Mouse (Mus musculus) heart, adult 2 months (tissue): ENCODE measurements around the gene Spag6. TPM values are rescaled to one million over a fixed set of nuclear protein-coding genes. Genes with fewer than 3 reads are reported as not detected.

Source experiments
- DNase-seq, 2 experiments: peaks; one replicate each; pipeline ENCODE4 v3.0.0; 2021
- H3K27ac ChIP-seq: fragments of 200-600 bp; 2 replicates; pipeline ENCODE4 v1.8.1; 2022
- H3K27me3 ChIP-seq: fragments of 200-500 bp; 2 replicates; pipeline ENCODE4 v1.6.1; 2012; ENCODE audit warnings: mild to moderate bottlenecking, low read length, inconsistent platforms, mixed read lengths; ENCODE audit not compliant: control insufficient read depth, insufficient read depth
- H3K36me3 ChIP-seq: fragments of 200-500 bp; 2 replicates; pipeline ENCODE4 v1.6.1; 2012; ENCODE audit warnings: low read length, inconsistent platforms; ENCODE audit not compliant: control insufficient read depth, insufficient read depth
- H3K4me1 ChIP-seq: fragments of 200-500 bp; 2 replicates; pipeline ENCODE4 v1.6.1; 2011; ENCODE audit warnings: low read length; ENCODE audit not compliant: control insufficient read depth, insufficient read depth
- H3K4me3 ChIP-seq: fragments of 200-600 bp; 2 replicates; pipeline ENCODE4 v1.8.1; 2022
- H3K79me2 ChIP-seq: fragments of 200-500 bp; replicated peaks from 2 replicates; pipeline ENCODE4 v1.6.1; 2012; ENCODE audit warnings: mild to moderate bottlenecking, inconsistent platforms, low read length, moderate library complexity, mixed read lengths; ENCODE audit not compliant: control insufficient read depth, insufficient read depth
- H3K9ac ChIP-seq: fragments of 200-500 bp; 2 replicates; pipeline ENCODE4 v1.6.1; 2012; ENCODE audit warnings: low read depth, mild to moderate bottlenecking, control low read depth, inconsistent platforms, low read length, mixed read lengths
- CTCF ChIP-seq: fragments of 200-600 bp; IDR thresholded peaks from 2 replicates; pipeline ENCODE4 v1.8.1; 2022; ENCODE audit warnings: antibody characterized with exemption, mild to moderate bottlenecking, moderate library complexity
- EP300 ChIP-seq: fragments of 200-500 bp; IDR thresholded peaks from 2 replicates; pipeline ENCODE4 v1.6.1; 2011; ENCODE audit warnings: low read depth, low read length, control low read depth; ENCODE audit not compliant: insufficient read depth
- POLR2A ChIP-seq: fragments of 200-500 bp; IDR thresholded peaks from 2 replicates; pipeline ENCODE4 v1.6.1; 2011; ENCODE audit warnings: mild to moderate bottlenecking, low read depth, low read length, control low read depth; ENCODE audit not compliant: insufficient read depth
- WGBS: fragments of 180-500 bp; shearing (Covaris S2); methylation state at CpG from one replicate; pipeline ENCODE4 v1.1.7; 2018; 5-methylcytosine and 5-hydroxymethylcytosine counted together
- intact Hi-C: fragments of 180-260 bp; cut with DNase I; formaldehyde crosslinking; loops from one replicate; pipeline ENCODE4 v1.15.1; 2025
- polyA plus RNA-seq: library from polyadenylated mRNA; depleted of rRNA; stranded (reverse); fragments of >200 nt; gene quantifications from 2 replicates; pipeline ENCODE4 v1.2.3, GENCODE M21; 2012
- total RNA-seq, 2 experiments: library from RNA; stranded (reverse); gene quantifications; 2 replicates each; pipeline ENCODE4 v1.2.3; 2021

The Spag6 gene
- total and polyA plus RNA-seq, 3 experiments = 0.20 to 0.36 (median 0.26) TPM

DNA sequence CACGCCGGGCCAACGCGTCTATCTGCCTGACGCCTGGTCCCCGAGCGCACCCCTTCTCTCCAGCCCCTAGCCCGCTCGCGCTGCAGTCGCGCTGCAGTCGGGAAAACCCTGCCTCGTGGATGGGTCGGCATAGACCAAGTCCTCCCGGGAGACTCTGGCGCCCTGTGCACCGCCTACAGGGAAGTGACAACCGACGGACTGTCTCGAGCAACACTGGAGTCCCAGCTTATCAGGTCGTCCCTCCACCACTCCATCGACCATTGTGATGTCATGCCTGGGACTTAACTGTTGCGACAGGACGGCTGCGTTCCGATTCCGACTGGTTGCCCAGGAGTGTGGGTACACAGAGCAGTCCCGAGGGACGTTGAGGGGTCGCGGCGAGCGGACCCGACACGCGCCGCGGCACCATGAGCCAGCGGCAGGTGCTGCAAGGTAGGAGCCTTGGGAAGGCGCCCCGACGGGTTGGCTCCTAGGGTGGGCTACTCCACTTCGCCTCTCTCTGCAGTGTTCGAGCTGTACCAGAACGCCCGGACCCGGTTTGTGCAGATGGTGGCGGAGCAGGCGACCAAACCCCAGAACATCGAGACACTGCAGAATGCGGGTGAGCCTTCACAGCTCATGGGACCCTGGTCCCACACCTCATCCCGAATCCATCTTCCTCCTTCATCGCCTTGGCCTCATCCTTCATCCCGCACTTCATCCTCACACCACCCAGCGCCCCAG, 5.0 kb downstream of the Spag6 start:
- Histone ChIP-seq H3K9ac (no peak overlapping the region), H3K36me3 (no peaks in the 10 kb centered on the region), H3K27ac (no peak overlapping the region), H3K27me3 (peaks cover 18% of the 10 kb centered on the region), H3K79me2 (no peaks in the 10 kb centered on the region), H3K4me1 (0 out of 2 replicates have a peak, but pooled peaks cover 2% of the 10 kb centered on the region), H3K4me3 (peak overlapping the region; percentile 19; the same call in 1 of the 2 replicates)
- DNase-seq = peak; percentile 39 to 52
- no peak for TF ChIP-seq POLR2A
- TF ChIP-seq EP300 = no peak
- no peak for TF ChIP-seq CTCF
- intact Hi-C loops = loop anchor here (10.0 kb wide), 1 partner anchor 576 kb away; no protein-coding TSS in a partner anchor
- WGBS = 2% methylated on average over 56 of the region's 56 CpGs

DNA sequence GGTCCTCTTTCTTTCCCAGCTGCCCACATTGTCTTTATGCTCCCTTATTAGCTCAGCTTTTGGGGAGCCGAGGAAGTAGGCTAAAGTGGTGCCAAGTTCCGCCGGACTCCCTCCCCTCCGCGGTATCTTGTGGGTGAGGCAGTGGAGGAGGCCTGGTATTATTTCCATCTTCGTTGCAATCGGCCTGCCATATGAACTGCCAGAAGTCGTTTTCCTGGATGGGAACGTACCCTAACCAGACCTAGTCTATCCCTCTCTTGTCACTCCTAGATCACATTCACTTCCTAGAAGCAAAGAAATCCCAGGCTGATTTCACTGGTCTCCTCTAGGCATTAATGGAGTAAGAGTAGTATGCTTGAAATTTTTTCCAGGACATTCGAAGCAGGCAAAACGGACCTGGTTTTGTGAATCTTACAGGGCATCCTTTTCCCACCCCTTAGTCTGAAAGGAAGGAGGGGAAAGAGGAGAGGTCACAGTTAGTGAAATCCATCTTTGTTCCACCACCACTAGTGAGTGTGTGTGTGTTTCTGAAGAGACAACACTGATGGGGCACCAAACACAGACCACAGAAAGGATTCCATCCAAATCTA, 5.7 kb downstream of the Spag6 start:
- no peak overlapping the region for H3K4me3 ChIP-seq
- no peaks in the 10 kb centered on the region for H3K79me2 ChIP-seq
- H3K27ac ChIP-seq = no peak overlapping the region
- intact Hi-C loops = loop anchor here (10.0 kb wide), 1 partner anchor 575 kb away; no protein-coding TSS in a partner anchor
- DNase-seq = no peak
- 4% methylated on average over 11 of the region's 11 CpGs for WGBS
- H3K9ac ChIP-seq = no peak overlapping the region
- peaks cover 18% of the 10 kb centered on the region for H3K27me3 ChIP-seq
- 0 out of 2 replicates have a peak, but pooled peaks cover 2% of the 10 kb centered on the region for H3K4me1 ChIP-seq
- no peak for TF ChIP-seq EP300
- no peak for TF ChIP-seq POLR2A
- TF ChIP-seq CTCF = no peak
- no peaks in the 10 kb centered on the region for H3K36me3 ChIP-seq

DNA sequence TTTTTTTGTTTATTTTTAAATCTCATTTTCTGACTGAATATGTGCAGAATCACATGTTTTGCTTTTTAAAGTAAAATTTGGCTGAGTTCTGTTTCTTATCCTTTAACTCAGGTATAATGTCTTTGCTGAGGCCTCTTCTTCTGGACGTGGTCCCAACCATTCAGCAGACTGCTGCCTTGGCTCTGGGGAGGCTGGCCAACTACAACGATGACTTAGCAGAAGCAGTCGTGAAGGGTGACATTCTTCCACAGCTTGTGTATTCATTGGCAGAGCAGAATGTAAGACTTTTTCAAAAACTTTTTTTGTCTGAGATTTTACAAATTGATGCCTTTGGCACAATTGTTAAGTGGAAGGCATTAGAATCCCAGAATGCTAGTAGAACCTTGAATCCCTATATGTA, 16.5 kb downstream of the Spag6 start:
- no peak overlapping the region for H3K27ac ChIP-seq
- intact Hi-C loops = no loop called here
- H3K4me1 ChIP-seq = no peaks in the 10 kb centered on the region
- 43% methylated on average over 3 of the region's 3 CpGs for WGBS
- no peaks in the 10 kb centered on the region for H3K79me2 ChIP-seq
- H3K4me3 ChIP-seq = no peak overlapping the region
- DNase-seq = no peak
- no peak overlapping the region for H3K9ac ChIP-seq
- no peaks in the 10 kb centered on the region for H3K36me3 ChIP-seq
- H3K27me3 ChIP-seq = no peaks in the 10 kb centered on the region
- TF ChIP-seq EP300 (no peak), CTCF (no peak), POLR2A (no peak)

DNA sequence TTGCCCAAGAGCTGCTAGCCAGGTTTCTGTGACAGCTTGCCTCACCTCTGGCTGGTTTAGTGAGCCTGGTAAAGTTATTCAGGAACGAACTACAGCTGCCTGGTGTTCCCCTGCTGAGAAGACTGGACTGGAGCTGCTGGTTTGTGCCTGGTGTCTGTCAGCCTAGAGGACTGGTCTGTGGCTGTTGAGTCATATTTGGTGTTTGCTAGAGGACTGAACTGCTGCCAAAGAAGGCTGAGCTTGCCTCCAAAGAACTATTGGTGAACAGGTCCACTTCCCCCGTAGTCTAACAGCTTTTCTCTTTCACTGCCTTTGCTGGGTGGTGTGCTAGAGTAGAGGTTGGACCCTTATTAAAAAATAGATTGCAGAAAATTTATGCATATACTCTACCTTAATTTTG, 19.2 kb downstream of the Spag6 start:
- no peak for DNase-seq
- H3K9ac ChIP-seq = no peak overlapping the region
- H3K4me3 ChIP-seq = no peak overlapping the region
- 69% methylated on average over 2 of the region's 2 CpGs for WGBS
- H3K36me3 ChIP-seq = no peaks in the 10 kb centered on the region
- TF ChIP-seq CTCF = no peak
- no peak for TF ChIP-seq POLR2A
- TF ChIP-seq EP300 = no peak
- intact Hi-C loops = no loop called here
- H3K79me2 ChIP-seq = no peaks in the 10 kb centered on the region
- H3K4me1 ChIP-seq = no peaks in the 10 kb centered on the region
- H3K27me3 ChIP-seq = no peaks in the 10 kb centered on the region
- H3K27ac ChIP-seq = no peak overlapping the region

DNA sequence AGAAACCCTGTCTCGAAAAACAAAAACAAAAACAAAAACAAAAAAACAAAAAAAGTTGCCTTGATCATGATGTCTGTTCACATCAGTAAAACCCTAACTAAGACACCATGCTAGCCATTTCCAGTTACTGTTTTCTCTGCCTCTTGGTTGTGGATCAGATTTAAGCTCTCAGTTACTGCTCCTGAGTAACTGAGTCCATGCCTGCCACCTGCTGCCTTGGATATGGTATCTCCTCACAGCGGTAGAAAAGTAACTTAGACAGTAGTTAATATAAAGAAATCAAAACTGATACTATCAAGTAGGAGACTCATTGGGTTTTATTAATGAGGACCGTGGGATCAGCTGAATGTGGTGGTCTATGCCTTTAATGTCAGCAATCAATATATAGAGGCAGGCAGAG, 20.5 kb downstream of the Spag6 start:
- H3K4me1 ChIP-seq = no peaks in the 10 kb centered on the region

DNA sequence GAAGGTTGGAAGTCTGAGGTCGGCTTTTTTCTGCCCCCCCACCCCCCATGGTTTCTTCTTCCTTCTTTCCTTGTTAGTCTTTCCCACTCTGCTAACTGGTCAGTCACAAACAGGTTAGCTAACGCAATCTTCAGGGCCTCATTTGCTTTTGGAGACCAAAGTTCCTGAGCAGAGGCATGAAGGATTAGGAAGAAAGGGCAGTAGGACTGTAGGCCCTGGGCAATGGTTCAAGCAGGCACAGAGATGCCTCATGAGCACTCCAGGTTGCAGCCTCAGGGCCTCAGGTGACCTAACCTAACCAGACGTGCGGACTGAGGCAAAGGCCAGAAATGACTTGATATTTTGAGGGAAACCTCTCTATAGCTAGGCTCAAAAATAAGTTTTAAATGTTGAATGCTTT, 24.7 kb downstream of the Spag6 start:
- 90% methylated on average over 4 of the region's 4 CpGs for WGBS
- no peak overlapping the region for H3K9ac ChIP-seq
- no peaks in the 10 kb centered on the region for H3K36me3 ChIP-seq
- no peak overlapping the region for H3K27ac ChIP-seq
- H3K79me2 ChIP-seq = no peaks in the 10 kb centered on the region
- DNase-seq = no peak
- no peaks in the 10 kb centered on the region for H3K27me3 ChIP-seq
- no peak overlapping the region for H3K4me3 ChIP-seq
- H3K4me1 ChIP-seq = no peaks in the 10 kb centered on the region
- TF ChIP-seq EP300 = no peak
- TF ChIP-seq CTCF = no peak
- TF ChIP-seq POLR2A = no peak
- intact Hi-C loops = no loop called here

More for the DNA sequence above, 20.5 kb downstream of the Spag6 start:
- no peak overlapping the region for H3K9ac ChIP-seq
- DNase-seq = no peak
- no peaks in the 10 kb centered on the region for H3K36me3 ChIP-seq
- WGBS = 64% methylated on average over 3 of the region's 3 CpGs
- no peak for TF ChIP-seq POLR2A
- TF ChIP-seq CTCF = peak; percentile 25; the same call in 1 of the 2 replicates
- H3K27me3 ChIP-seq = no peaks in the 10 kb centered on the region
- intact Hi-C loops = no loop called here
- H3K79me2 ChIP-seq = no peaks in the 10 kb centered on the region
- no peak overlapping the region for H3K4me3 ChIP-seq
- H3K27ac ChIP-seq = no peak overlapping the region
